Mouse (Mus musculus): Measurements from ENCODE around the gene Paf1. TPM values are rescaled to one million over a fixed set of nuclear protein-coding genes. Genes with fewer than 3 reads are reported as not detected.

Gene Paf1
- polyA plus RNA-seq, 2 experiments = 54.2 to 102 TPM

GRCm38 (mm10) chr7:28423018-28423417 lies 30.3 kb downstream of the Paf1 start:
- no peak for ATAC-seq (ENCODE audit: low FRiP score, low read depth)
- Histone ChIP-seq H3K9ac (ENCODE audit: low read depth, low read length, severe bottlenecking) (no peak overlapping the region), H3K4me3 (replicated peaks; ENCODE audit: low read length) (no peak overlapping the region), H3K36me3 (ENCODE audit: control insufficient read depth, insufficient read depth, low read length) (peaks cover 56% of the 10 kb centered on the region), H3K9me3 (ENCODE audit: control insufficient read depth, low read length) (no peaks in the 10 kb centered on the region), H3K4me1 (ENCODE audit: control insufficient read depth, insufficient read depth, low read length) (no peaks in the 10 kb centered on the region), H3K4me2 (replicated peaks; ENCODE audit: low read depth, low read length, severe bottlenecking) (no peak overlapping the region), H3K27me3 (ENCODE audit: control insufficient read depth, insufficient read depth, low read length) (no peaks in the 10 kb centered on the region), H3K27ac (replicated peaks; ENCODE audit: low read depth, low read length) (no peak overlapping the region)
- DNase-seq (ENCODE audit: low spot score) = no peak
- 92% methylated on average over 1 of the region's 1 CpGs for WGBS
- TF ChIP-seq POLR2A (IDR thresholded peaks at IDR 0.05; ENCODE audit: borderline replicate concordance, extremely low read depth, insufficient read depth, insufficient read length) = no peak

GRCm38 (mm10) chr7:28427738-28428137 lies 35.0 kb downstream of the Paf1 start:
- Histone ChIP-seq H3K27ac (replicated peaks; ENCODE audit: low read depth, low read length) (no peak overlapping the region), H3K4me2 (replicated peaks; ENCODE audit: low read depth, low read length, severe bottlenecking) (no peak overlapping the region), H3K9ac (ENCODE audit: low read depth, low read length, severe bottlenecking) (no peak overlapping the region), H3K9me3 (ENCODE audit: control insufficient read depth, low read length) (no peaks in the 10 kb centered on the region), H3K4me3 (replicated peaks; ENCODE audit: low read length) (no peak overlapping the region), H3K27me3 (ENCODE audit: control insufficient read depth, insufficient read depth, low read length) (no peaks in the 10 kb centered on the region), H3K4me1 (ENCODE audit: control insufficient read depth, insufficient read depth, low read length) (no peaks in the 10 kb centered on the region), H3K36me3 (ENCODE audit: control insufficient read depth, insufficient read depth, low read length) (peaks cover 26% of the 10 kb centered on the region)
- TF ChIP-seq POLR2A (IDR thresholded peaks at IDR 0.05; ENCODE audit: borderline replicate concordance, extremely low read depth, insufficient read depth, insufficient read length) = no peak
- DNase-seq (ENCODE audit: low spot score) (no peak), ATAC-seq (ENCODE audit: low FRiP score, low read depth) (no peak)

GRCm38 (mm10) chr7:28430512-28430911 lies 37.8 kb downstream of the Paf1 start:
- Histone ChIP-seq H3K4me1 (ENCODE audit: control insufficient read depth, insufficient read depth, low read length) (peaks cover 16% of the 10 kb centered on the region), H3K27me3 (ENCODE audit: control insufficient read depth, insufficient read depth, low read length) (no peaks in the 10 kb centered on the region), H3K36me3 (ENCODE audit: control insufficient read depth, insufficient read depth, low read length) (peaks cover 17% of the 10 kb centered on the region), H3K4me3 (replicated peaks; ENCODE audit: low read length) (no peak overlapping the region), H3K9ac (ENCODE audit: low read depth, low read length, severe bottlenecking) (no peak overlapping the region), H3K27ac (replicated peaks; ENCODE audit: low read depth, low read length) (no peak overlapping the region), H3K4me2 (replicated peaks; ENCODE audit: low read depth, low read length, severe bottlenecking) (no peak overlapping the region), H3K9me3 (ENCODE audit: control insufficient read depth, low read length) (no peaks in the 10 kb centered on the region)
- no peak for ATAC-seq (ENCODE audit: low FRiP score, low read depth)
- DNase-seq (ENCODE audit: low spot score) = no peak
- TF ChIP-seq POLR2A (IDR thresholded peaks at IDR 0.05; ENCODE audit: borderline replicate concordance, extremely low read depth, insufficient read depth, insufficient read length) = no peak
- WGBS = 86% methylated on average over 1 of the region's 1 CpGs

- Histone ChIP-seq H3K9ac (ENCODE audit: low read depth, low read length, severe bottlenecking) (no peak overlapping the region), H3K4me2 (replicated peaks; ENCODE audit: low read depth, low read length, severe bottlenecking) (no peak overlapping the region), H3K4me1 (ENCODE audit: control insufficient read depth, insufficient read depth, low read length) (peaks cover 19% of the 10 kb centered on the region), H3K4me3 (replicated peaks; ENCODE audit: low read length) (no peak overlapping the region), H3K27ac (replicated peaks; ENCODE audit: low read depth, low read length) (no peak overlapping the region), H3K9me3 (ENCODE audit: control insufficient read depth, low read length) (no peaks in the 10 kb centered on the region), H3K27me3 (ENCODE audit: control insufficient read depth, insufficient read depth, low read length) (no peaks in the 10 kb centered on the region), H3K36me3 (ENCODE audit: control insufficient read depth, insufficient read depth, low read length) (peaks cover 17% of the 10 kb centered on the region)
- no peak for TF ChIP-seq POLR2A (IDR thresholded peaks at IDR 0.05; ENCODE audit: borderline replicate concordance, extremely low read depth, insufficient read depth, insufficient read length)
- DNase-seq (ENCODE audit: low spot score) = no peak
- WGBS = 90% methylated on average over 2 of the region's 2 CpGs
- no peak for ATAC-seq (ENCODE audit: low FRiP score, low read depth)
These were observed 39.5 kb downstream of the Paf1 start for GRCm38 (mm10) chr7:28432252-28432651.

DNA sequence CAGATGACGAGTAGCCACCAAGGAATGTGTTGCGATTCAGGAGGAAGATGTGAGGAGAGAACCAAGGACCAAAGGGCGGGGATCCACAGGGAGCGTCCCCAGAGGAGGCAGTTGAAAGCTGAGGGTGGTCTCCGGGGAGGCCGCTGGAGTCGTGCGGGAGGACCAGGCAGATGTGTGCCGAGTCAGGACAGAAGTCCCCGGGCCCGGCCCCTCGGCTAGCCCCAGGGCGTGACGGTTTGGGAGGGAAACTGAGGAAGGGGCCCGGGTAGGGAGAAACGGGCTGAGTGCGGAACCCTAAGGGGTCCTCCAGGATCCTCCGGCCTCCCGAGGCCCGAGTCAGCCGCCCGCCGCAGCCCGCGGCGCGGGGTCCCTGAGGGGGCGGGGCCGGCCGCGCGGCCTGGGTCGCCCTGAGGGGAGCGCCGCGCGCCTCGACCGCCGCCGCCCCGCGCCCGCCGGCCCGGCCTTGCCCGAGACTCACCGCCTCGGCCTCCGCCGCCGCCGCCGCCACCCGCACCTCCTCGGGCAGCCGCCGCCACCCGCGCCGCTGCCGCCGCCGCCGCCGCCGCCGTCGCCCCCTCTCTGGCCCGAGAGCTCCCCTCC lies 43.0 kb downstream of the Paf1 start:
- Histone ChIP-seq H3K9ac (ENCODE audit: low read depth, low read length, severe bottlenecking) (peak overlapping the region; percentile 94), H3K4me2 (replicated peaks; ENCODE audit: low read depth, low read length, severe bottlenecking) (peak overlapping the region; percentile 90), H3K9me3 (ENCODE audit: control insufficient read depth, low read length) (no peaks in the 10 kb centered on the region), H3K27ac (replicated peaks; ENCODE audit: low read depth, low read length) (no peak overlapping the region; the same call in 1 of the 2 replicates), H3K4me3 (replicated peaks; ENCODE audit: low read length) (peak overlapping the region; percentile 94), H3K36me3 (ENCODE audit: control insufficient read depth, insufficient read depth, low read length) (peaks cover 12% of the 10 kb centered on the region; the same call in 1 of the 2 replicates), H3K27me3 (ENCODE audit: control insufficient read depth, insufficient read depth, low read length) (no peaks in the 10 kb centered on the region), H3K4me1 (ENCODE audit: control insufficient read depth, insufficient read depth, low read length) (peaks cover 22% of the 10 kb centered on the region)
- WGBS = 5% methylated on average over 13 of the region's 70 CpGs
- TF ChIP-seq POLR2A (IDR thresholded peaks at IDR 0.05; ENCODE audit: borderline replicate concordance, extremely low read depth, insufficient read depth, insufficient read length) = no peak
- ATAC-seq (ENCODE audit: low FRiP score, low read depth) (peak; percentile 9; the same call in 1 of the 2 replicates), DNase-seq (ENCODE audit: low spot score) (peak; percentile 8)

Data from limb, embryonic 14.5 days (tissue).